Mouse (Mus musculus) gastrocnemius, postnatal 4 days (tissue): ENCODE measurements at regions not wholly inside any gene's neighbourhood (a gene's known extent, or its start where the extent isn't known, plus 50 kb on each side); places are given as distances from the start of the nearest gene placed in this dataset.
A peak's percentile ranks its signal among the peaks of the same experiment; 100 is the strongest.

Experiments used
- DNase-seq, 2 experiments: peaks; one replicate each; pipeline ENCODE4 v3.0.0; 2021 to 2022; ENCODE audit warnings: low spot score in 2 of 2, mixed read lengths in 2 of 2

DNA sequence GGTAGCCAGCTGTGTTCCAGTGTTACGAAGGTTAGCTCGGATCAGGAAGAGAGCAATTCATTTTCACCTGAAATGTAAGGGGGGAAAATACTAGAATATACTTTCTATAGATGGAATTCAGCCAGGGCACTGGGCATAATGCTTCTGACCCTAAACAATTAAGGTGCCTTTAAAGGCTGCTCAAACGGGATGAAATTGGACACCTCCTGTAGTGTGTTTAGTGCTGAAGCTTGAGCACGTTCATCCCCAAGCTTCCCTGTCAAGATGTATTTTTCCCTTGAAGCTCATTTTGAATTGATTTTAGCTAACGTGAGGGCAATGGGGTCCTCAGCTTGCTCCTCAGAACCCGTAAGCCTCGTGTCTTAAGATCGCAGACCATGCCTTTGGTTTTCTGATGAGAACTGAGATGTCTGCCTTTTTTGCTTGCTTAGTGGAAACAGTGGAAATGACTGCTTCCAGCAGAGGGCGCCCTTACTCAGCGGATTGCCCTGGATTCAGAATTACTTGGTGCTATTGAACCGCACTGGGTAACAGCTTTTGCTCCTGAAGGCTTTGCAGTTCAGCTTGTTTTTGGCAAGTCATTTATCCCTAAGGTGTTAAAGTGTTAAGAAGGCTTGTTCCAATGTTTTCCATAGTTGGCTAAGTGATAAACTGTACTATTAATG is 74.6 kb upstream of the Fermt1 start:
- DNase-seq: peak; percentile 37 to 65

DNA sequence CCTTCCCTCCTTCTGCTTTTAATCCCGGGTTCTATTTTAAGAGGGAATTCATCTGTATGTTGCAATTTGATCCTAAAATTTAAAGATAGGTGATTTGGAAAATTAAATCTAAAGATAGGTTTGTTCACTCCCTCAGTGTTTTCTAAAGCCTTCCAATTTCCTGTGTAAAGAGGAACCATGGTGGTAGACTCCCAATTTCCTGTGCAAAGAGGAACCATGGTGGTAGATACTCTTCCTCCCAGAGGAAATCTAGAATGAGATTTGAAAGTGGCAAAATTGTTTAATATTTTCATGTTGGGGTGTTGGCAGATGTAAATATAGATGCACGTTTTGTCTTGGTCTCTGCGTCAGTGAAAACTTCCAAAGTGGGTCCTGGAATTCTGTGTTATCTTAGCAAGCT is 75.5 kb upstream of the Fermt1 start:
- DNase-seq: no peak

DNA sequence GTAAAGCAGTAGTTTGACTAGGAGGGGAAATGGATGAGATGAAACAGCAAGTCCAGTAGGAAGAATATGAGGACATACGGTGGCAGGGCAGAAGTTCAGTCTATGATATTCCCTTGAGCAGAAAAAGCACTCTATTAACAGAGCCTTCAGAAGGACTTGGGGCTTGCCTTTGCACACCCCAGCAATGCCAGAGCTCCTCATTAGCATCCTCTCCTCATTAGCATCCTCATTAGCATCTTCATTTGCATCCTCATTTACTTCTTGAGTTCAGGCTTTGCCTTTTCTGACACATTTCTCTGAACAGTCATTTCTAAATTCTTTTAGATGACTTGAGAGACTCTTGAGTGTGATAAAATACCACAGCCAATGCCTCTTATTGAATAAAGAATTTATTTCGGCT is 81.3 kb upstream of the Fermt1 start:
- DNase-seq: no peak

DNA sequence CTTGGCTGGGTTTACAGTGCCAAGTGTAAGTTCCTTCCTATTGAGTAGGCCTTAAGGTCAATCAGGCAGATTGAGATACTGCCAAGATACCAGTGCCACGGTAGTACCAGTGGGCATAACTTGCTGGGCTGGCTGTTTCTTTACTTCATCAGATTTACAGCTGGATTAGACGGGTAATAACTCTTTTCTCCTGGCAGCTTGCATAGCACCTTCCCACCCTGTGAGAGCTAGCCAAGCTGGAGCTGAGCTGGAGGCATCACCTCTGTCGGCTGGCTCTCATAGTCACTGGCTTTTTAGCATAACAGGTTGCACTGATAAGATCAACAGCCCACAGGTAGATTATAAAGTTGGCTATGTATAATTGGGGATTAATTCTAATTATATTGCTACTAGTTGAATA is 89.7 kb upstream of the Fermt1 start:
- no peak for DNase-seq

DNA sequence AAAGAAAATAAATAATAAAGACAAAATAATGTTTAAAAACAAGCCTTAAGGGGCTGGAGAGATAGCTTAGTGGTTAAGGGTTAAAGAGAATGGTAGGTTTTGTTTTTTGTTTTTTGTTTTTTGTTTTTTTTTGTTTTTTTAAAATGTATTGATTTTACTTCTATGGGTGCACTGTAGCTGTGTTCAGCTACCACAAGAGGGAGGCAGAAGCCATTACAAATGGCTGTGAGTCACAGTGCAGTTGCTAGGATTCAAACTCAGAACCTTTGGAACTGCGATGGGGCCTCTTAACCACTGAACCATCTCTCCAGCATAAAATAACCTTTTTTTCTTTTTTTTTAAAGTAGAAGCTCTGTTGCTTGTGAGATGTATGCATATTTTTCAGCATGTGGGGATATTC is 95.0 kb upstream of the Fermt1 start:
- no peak for DNase-seq

- no peak for DNase-seq
Observed at GRCm38 (mm10) chr2:133077698-133078356, 132.1 kb upstream of the Fermt1 start.

GRCm38 (mm10) chr2:133090976-133091375 is 145.3 kb upstream of the Fermt1 start:
- DNase-seq: no peak

DNA sequence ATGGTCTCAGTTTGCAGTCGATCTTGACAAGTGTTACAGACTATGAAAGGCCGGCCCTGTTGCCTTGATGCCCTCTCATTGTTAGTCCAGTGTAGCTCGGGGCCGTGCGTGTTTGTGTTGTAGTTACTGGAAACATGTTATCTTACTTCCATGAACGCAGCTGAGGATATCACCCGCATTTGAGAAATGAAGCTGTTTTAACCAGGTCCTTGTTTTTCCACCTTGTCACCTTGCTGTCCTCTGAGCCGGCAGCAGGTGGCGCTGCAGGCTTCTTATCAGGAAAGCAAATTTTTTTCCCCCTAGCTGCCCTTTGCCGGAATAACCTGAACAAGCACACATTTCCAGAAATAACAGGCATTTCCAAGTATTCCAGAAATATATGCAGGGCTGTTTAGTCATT is 167.9 kb upstream of the Fermt1 start:
- peak; percentile 23 to 32 for DNase-seq

DNA sequence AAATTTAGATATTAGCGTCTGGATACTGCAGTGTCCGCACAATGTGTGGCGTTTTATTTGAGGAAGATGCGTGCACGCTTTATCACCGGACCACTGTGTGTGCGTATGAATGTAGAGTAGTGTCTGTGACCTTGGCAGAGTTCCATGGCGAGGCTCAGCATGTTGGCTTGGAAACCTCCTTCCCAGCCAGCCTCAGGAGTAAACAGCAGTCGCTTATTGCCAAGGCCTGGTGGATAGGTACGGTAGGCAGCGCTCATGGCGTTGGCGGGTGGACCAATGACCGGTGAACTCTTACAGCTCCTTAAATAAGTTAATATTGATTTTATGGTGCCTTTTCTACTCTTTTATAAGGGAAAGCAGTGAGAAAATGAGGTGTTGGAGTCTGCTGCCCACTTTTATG is 172.9 kb upstream of the Fermt1 start:
- no peak for DNase-seq

GRCm38 (mm10) chr2:133125212-133125801 is 179.6 kb upstream of the Fermt1 start:
- no peak for DNase-seq

DNA sequence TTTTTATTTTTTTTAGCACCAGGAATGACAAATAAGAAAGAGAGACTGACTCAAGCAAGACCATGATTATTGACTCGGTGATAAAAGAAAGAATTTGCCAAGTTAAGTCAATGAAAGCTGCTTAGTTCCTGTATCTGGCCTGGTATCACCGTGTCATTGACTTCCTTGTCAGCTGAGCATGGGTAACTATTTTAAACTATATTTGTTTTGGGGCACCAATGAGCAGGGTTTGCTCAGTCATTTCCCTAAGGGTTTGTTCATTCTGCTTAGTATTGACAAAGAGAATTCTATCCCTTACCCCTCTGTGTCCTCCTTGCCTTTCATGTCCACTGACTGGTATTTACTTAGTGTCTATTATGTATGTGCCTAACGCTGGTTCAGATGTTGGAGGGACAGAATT is 189.2 kb upstream of the Fermt1 start:
- DNase-seq: no peak

DNA sequence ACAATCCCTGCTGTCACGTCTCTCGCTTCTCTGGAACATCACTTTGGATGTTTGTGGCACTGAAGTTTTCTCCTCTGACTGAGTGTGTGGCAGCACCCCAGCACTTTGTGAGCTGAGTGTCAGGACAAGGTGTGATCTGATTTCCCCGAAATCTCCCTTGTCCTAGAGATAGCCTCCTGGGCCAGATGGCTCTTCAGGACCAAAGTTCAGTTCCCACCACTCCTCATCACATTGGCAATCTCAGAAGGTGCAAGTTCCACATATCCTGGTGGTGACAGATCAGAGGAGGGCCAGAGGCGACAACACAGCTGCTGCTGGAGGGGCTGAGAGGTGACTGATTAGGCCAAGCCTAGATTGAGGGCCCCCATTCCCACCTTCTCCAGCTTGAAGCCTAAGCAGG is 193.2 kb upstream of the Fermt1 start:
- DNase-seq: no peak

DNA sequence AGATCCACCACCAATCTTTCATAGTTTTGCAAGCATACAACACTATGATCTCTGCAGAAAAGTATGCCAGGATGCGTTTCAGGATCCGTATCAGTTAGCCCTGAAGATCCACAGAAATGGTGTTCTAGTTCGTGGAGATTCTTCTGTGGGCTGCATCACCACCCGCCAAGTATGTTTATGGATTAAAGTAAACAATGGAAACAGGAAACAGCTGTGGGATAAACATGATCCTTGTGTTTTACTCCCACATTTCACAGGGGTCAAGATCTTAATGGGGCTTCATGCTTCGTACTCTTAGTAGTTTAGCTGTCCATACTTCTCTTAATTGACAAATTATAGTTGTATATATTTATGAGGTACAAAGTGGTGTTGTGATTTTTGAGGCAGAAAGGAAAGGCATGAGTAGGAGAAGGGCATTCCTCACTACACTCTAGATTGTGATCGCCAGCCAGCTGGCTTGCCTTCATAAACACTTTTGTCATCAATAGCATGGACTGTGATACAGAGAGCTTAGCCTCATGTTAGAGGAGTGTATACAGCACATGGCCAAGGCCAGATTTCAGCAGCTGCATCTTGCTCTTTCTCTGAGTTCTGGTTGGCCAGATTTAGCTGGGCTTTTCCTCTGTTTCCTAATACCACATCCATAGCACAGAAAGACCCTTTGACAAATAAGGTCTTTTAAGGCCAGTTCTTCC is 195.8 kb upstream of the Fermt1 start:
- no peak for DNase-seq

GRCm38 (mm10) chr2:133152461-133152860 is 206.8 kb upstream of the Fermt1 start:
- no peak for DNase-seq

DNA sequence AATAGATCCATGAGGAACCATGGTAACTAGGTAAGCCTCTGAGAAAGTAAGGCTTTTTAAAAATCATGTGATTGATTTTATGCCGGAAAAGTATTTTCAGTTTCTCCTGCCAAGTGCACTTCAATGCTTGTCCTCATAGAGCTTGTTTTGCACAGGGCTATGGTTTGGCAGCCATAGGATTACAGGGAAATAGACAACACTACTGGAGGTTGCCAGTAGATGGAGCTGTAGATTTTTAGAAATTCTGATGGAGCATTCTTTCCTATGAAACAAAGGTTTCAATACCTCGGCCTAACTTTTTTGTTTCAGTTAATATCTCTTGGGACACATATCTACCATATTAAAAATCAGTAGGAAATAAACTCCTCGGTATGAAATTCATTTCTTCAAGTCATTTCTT is 210.8 kb upstream of the Fermt1 start:
- no peak for DNase-seq

- no peak for DNase-seq
Observed at GRCm38 (mm10) chr2:133158206-133158605, 212.5 kb upstream of the Fermt1 start.

GRCm38 (mm10) chr2:133159398-133159797 is 213.7 kb upstream of the Fermt1 start:
- DNase-seq: no peak

DNA sequence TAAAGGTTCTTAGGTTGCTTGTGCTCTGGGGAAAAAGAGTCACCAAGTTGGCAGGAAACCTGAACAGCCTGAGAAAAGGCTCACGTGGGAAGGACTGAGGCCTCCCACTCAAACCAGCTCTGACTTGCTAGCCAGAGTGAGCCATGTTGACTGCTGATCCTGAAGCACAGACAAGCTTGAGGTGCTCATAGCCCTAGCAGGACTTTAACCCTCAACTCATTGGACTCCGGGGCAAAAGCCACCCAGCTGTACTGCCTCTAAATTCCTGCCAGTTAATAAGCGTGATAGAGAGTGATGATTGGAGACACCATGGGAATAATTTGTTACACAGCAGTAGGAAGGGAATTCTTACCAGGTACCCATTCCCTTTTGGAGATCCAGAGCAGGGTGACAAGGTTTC is 230.7 kb upstream of the Fermt1 start:
- DNase-seq: no peak

GRCm38 (mm10) chr2:133181216-133181615 is 235.5 kb upstream of the Fermt1 start:
- DNase-seq: no peak

- no peak for DNase-seq
Observed at GRCm38 (mm10) chr2:133182920-133183319, 237.2 kb upstream of the Fermt1 start.

GRCm38 (mm10) chr2:133204295-133204866 is 258.7 kb upstream of the Fermt1 start:
- no peak for DNase-seq

DNA sequence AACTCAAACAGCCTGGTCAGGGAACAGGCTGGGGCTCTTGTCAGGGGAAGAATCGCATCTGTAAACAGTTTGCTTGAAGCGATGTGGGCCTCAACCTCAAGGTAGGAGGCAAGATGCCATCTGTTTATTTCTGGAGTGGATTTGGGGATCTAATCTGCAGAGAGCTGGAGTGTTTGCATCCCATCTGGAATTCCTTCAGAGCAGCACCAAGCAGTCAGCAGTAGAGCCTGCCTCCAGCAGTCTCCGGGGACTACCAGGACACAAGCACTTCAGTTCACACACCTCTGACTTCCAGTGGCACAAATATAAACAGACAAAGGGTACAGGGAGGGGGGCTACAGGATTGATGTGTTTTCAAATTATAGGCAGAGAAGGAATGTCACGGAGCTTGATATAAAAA is 262.8 kb upstream of the Fermt1 start:
- DNase-seq: no peak
